Mouse (Mus musculus) lung, postnatal 0 days (tissue): ENCODE data around the gene Eif4a1.

Source experiments
- CTCF ChIP-seq: IDR thresholded peaks from 2 replicates; pipeline ENCODE4 v1.5.1; 2016; ENCODE audit warnings: antibody characterized with exemption, mild to moderate bottlenecking
- EP300 ChIP-seq: IDR thresholded peaks from 2 replicates; pipeline ENCODE4 v1.6.1; 2016; ENCODE audit warnings: antibody characterized with exemption, mild to moderate bottlenecking, control low read depth

- TF ChIP-seq CTCF = peak; percentile 74
- TF ChIP-seq EP300 = peak; percentile 28; the same call in 1 of the 2 replicates
Observed at GRCm38 (mm10) chr11:69662213-69662966, 9.8 kb downstream of the Eif4a1 start, which contains the start of gene Mpdu1.
